Mouse (Mus musculus) heart, embryonic 12.5 days (tissue): ENCODE measurements around the gene Herpud1. TPM values are rescaled to one million over a fixed set of nuclear protein-coding genes. Genes with fewer than 3 reads are reported as not detected.

ENCODE experiments used
- ATAC-seq: fragments of 200-750 bp; cut with Nextera tagmentation; 2 replicates; pipeline ENCODE4 v1.8.0; 2017; ENCODE audit warnings: moderate TSS enrichment, moderate library complexity; ENCODE audit not compliant: insufficient number of reproducible peaks, low FRiP score
- H3K27ac ChIP-seq: fragments of 300-500 bp; sonication (generic); 2 replicates; pipeline ENCODE4 v1.5.1; 2016; ENCODE audit warnings: mild to moderate bottlenecking, moderate library complexity; ENCODE audit not compliant: poor library complexity, severe bottlenecking
- H3K27me3 ChIP-seq: fragments of 300-500 bp; sonication (generic); replicated peaks from 2 replicates; pipeline ENCODE4 v1.6.1; 2016; ENCODE audit warnings: mild to moderate bottlenecking, moderate library complexity
- H3K36me3 ChIP-seq: fragments of 300-500 bp; sonication (generic); 2 replicates; pipeline ENCODE4 v1.6.1; 2016; ENCODE audit warnings: mild to moderate bottlenecking, moderate library complexity
- H3K4me1 ChIP-seq: fragments of 300-500 bp; sonication (generic); replicated peaks from 2 replicates; pipeline ENCODE4 v1.6.1; 2016; ENCODE audit warnings: mild to moderate bottlenecking
- H3K4me2 ChIP-seq: fragments of 300-500 bp; sonication (generic); 2 replicates; pipeline ENCODE4 v1.6.1; 2016; ENCODE audit warnings: mild to moderate bottlenecking, moderate library complexity
- H3K4me3 ChIP-seq: fragments of 300-500 bp; sonication (generic); 2 replicates; pipeline ENCODE4 v1.5.1; 2016; ENCODE audit warnings: mild to moderate bottlenecking
- H3K9ac ChIP-seq: fragments of 300-500 bp; sonication (generic); 2 replicates; pipeline ENCODE4 v1.6.1; 2016; ENCODE audit warnings: mild to moderate bottlenecking, moderate library complexity
- H3K9me3 ChIP-seq: fragments of 300-500 bp; sonication (generic); replicated peaks from 2 replicates; pipeline ENCODE4 v1.6.1; 2016; ENCODE audit warnings: mild to moderate bottlenecking, moderate library complexity
- WGBS: fragments of 180-500 bp; shearing (Covaris S2); methylation state at CpG from one replicate; pipeline ENCODE4 v1.1.7; 2016; 5-methylcytosine and 5-hydroxymethylcytosine counted together
- polyA plus RNA-seq: library from polyadenylated mRNA; unstranded; fragments of >200 nt; fragmentation: Nextera tagmentation; extraction: Ambion mirVana; gene quantifications from 2 replicates; pipeline ENCODE4 v1.2.1, GENCODE M21; 2016

The Herpud1 gene
- polyA plus RNA-seq, 1 experiment from 2014 or later: 73.1 TPM

DNA sequence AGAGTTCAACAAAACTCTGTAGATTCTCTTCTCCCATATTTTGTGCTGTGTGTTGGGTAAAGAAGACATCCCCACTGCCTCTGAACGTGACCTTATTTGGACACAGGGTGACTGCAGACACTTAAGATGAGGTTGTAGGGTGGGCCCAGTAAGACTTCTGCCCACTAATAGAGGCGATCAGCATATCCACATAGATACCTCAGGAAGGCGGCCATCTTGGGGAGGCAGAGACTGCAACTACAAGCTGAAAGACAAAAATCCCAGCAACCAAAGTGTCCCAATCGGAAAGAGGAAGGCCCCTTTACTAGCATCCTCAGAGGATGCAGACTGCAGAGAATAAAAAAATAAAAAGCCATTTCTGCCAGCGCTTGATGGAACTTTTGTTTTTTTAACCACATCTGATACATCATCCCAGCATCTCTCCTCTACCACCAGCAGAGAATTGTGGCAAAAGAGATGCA lies 49.9 kb downstream of the Herpud1 start:
- Histone ChIP-seq H3K4me1 (peaks cover 5% of the 10 kb centered on the region), H3K4me3 (no peak overlapping the region), H3K36me3 (no peaks in the 10 kb centered on the region), H3K27me3 (peaks cover 35% of the 10 kb centered on the region), H3K4me2 (no peak overlapping the region), H3K9me3 (no peaks in the 10 kb centered on the region), H3K9ac (no peak overlapping the region), H3K27ac (no peak overlapping the region)
- no peak for ATAC-seq
- 81% methylated on average over 5 of the region's 5 CpGs for WGBS

DNA sequence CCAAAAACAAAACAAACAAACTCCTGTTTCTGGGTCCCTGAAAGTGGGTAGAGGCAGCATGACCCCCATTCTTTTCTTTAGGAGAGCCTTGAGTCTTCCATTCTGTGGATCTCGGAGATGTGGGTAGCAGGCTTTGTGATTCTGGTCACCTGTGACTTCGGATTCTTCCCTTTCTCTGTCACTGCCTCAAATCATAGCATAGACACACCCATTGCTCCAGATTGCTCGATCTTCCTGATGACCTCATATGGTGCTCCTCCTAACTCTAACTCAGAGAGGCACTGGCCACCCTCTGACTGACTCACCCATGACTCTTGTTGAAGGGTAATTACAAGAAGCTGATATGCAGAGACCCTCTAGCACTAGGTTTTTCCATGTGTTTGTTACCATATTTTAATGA lies 50.7 kb downstream of the Herpud1 start:
- ATAC-seq: no peak

DNA sequence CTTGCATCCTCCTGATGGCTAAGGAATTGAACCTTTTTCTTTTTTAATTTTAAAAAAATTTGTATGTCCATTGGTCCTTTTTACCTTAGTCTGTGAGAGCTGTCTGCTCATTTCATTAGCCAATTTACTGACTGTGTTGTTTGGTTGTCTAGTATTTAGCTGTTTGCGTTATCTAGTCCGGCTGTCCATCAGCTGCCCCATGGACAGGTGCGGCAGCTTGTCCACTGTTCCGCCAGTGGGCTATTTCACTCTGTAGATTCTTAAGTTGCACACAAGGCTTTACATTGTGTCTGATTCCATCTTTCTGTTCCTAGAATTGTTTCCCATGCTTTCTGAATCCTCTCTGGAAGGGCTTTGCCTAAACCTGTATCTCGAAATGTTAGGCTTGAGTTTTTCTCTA lies 52.4 kb downstream of the Herpud1 start:
- Histone ChIP-seq H3K4me1 (peaks cover 4% of the 10 kb centered on the region), H3K36me3 (no peaks in the 10 kb centered on the region), H3K9me3 (no peaks in the 10 kb centered on the region), H3K9ac (no peak overlapping the region), H3K27me3 (peaks cover 27% of the 10 kb centered on the region), H3K4me2 (no peak overlapping the region), H3K27ac (no peak overlapping the region), H3K4me3 (no peak overlapping the region)
- 83% methylated on average over 5 of the region's 5 CpGs for WGBS
- no peak for ATAC-seq

More for the DNA sequence above, 50.7 kb downstream of the Herpud1 start:
- Histone ChIP-seq H3K4me1 (peaks cover 5% of the 10 kb centered on the region), H3K4me2 (no peak overlapping the region), H3K36me3 (no peaks in the 10 kb centered on the region), H3K9ac (no peak overlapping the region), H3K27ac (no peak overlapping the region), H3K4me3 (no peak overlapping the region), H3K9me3 (no peaks in the 10 kb centered on the region), H3K27me3 (peaks cover 32% of the 10 kb centered on the region)
- WGBS: 64% methylated on average over 3 of the region's 3 CpGs

DNA sequence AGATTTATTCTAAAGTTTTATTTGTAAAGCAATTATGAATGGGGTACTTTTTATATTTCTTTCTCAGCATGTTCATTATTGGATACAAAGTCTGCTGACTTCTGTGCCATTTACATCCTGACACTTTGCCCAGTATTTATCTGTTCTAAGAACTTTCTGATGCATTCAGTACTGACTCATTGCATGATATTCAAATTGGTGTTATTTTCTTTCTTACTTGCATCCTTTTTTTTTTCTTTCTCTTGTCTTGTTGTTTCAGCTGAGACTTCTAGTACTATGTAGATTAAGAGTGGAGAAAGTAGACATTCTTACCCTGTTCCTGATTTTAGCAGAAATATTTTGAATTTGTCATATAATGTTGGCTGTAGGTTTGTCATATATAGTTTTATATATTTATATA lies 53.5 kb downstream of the Herpud1 start:
- Histone ChIP-seq H3K36me3 (no peaks in the 10 kb centered on the region), H3K9me3 (no peaks in the 10 kb centered on the region), H3K27me3 (peaks cover 30% of the 10 kb centered on the region; the same call in 1 of the 2 replicates), H3K4me2 (no peak overlapping the region), H3K9ac (no peak overlapping the region), H3K4me1 (no peaks in the 10 kb centered on the region), H3K4me3 (no peak overlapping the region), H3K27ac (no peak overlapping the region)
- no peak for ATAC-seq

DNA sequence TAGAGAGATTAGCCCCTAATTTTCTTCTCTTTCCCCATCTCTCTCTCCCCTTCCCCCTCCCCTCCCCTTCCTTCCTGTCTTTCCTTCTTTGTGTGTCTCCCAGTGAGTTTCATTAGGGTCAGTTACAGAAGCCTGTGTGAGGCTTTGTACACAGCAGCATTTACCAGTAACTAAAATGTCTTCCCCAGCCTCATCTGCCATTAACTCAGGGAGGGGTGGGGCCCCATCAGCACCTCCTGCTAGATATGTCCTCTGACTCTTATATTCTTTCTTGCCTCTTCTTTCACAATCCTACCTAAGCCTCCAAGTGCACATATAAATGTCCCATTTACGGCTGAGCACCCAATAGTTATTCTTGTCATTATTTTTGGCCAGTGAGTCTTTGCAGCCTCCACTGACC lies 54.2 kb downstream of the Herpud1 start:
- no peak overlapping the region for H3K4me3 ChIP-seq
- H3K27ac ChIP-seq: no peak overlapping the region
- 78% methylated on average over 1 of the region's 1 CpGs for WGBS
- H3K4me2 ChIP-seq: no peak overlapping the region
- no peak for ATAC-seq
- no peak overlapping the region for H3K9ac ChIP-seq
- no peaks in the 10 kb centered on the region for H3K4me1 ChIP-seq
- H3K27me3 ChIP-seq: peaks cover 30% of the 10 kb centered on the region; the same call in 1 of the 2 replicates
- H3K36me3 ChIP-seq: no peaks in the 10 kb centered on the region
- no peaks in the 10 kb centered on the region for H3K9me3 ChIP-seq

DNA sequence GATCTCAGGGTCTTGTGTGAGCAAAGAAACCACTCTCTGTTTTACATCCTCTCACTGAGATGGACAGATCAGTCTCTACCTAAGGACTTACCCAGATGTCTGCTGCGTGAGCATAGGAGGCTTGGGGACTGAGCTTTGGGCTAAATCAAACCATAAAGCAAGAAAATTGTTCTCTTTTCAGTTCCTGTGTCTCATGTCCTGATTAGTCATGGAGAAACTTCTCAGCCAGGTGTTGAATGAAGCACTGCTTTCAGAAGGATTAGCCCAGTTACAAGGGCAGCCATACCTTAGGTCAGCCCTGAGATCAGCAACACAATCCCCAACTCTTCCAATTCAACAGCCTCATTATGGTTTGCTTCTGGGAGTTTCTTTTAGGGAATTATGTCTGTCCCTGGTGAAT lies 55.4 kb downstream of the Herpud1 start:
- WGBS: 86% methylated on average over 1 of the region's 1 CpGs
- no peak for ATAC-seq
- peaks cover 26% of the 10 kb centered on the region; the same call in 1 of the 2 replicates for H3K27me3 ChIP-seq
- no peak overlapping the region for H3K4me3 ChIP-seq
- H3K27ac ChIP-seq: no peak overlapping the region
- no peaks in the 10 kb centered on the region for H3K4me1 ChIP-seq
- H3K4me2 ChIP-seq: no peak overlapping the region
- no peaks in the 10 kb centered on the region for H3K9me3 ChIP-seq
- no peaks in the 10 kb centered on the region for H3K36me3 ChIP-seq
- no peak overlapping the region for H3K9ac ChIP-seq

DNA sequence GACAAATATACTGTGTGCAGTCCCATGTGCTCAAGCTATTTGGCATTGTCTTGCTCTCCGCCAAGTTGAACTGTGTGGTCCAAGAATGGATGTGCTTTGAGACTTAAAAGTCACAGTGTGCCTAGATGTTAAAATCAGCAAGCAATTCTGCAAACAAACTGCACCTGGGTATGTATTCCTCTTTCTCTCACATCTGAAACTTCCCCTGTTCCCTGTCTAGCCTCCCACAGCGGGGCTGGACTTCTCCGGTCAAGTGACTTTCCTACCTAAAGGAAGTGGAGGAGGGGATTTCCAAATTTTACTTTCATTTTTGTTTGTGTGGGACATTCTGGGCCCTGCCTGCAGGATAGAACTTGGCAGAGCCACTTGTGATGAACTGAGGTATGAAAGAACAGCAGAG lies 56.9 kb downstream of the Herpud1 start:
- H3K4me2 ChIP-seq: no peak overlapping the region
- no peak for ATAC-seq
- H3K27me3 ChIP-seq: peaks cover 26% of the 10 kb centered on the region; the same call in 1 of the 2 replicates
- H3K27ac ChIP-seq: no peak overlapping the region
- H3K9me3 ChIP-seq: no peaks in the 10 kb centered on the region
- WGBS: 77% methylated on average over 3 of the region's 3 CpGs
- H3K9ac ChIP-seq: no peak overlapping the region
- H3K4me3 ChIP-seq: no peak overlapping the region
- no peaks in the 10 kb centered on the region for H3K4me1 ChIP-seq
- H3K36me3 ChIP-seq: no peaks in the 10 kb centered on the region

DNA sequence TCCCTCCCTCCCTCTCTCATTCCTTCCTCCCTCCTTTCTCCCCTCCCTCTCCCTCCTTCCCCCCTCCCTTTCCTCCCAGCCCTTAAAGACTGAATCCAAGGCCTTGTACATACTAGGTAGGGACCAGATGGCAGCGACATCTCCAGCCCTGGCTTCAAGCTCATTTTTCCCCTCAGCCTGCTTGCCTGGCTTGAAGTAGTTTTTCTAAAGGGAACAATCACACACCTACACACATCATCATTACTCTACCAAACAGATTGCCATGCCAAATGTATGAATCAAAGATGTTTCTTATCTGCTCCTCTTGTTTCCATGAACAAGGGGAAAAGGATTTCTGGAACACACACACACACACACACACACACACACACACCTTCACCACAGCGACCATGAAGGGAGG lies 58.2 kb downstream of the Herpud1 start:
- WGBS: 48% methylated on average over 2 of the region's 2 CpGs

More for the DNA sequence above, 58.2 kb downstream of the Herpud1 start:
- H3K36me3 ChIP-seq: no peaks in the 10 kb centered on the region
- no peak overlapping the region for H3K4me3 ChIP-seq
- H3K27me3 ChIP-seq: peaks cover 26% of the 10 kb centered on the region; the same call in 1 of the 2 replicates
- no peaks in the 10 kb centered on the region for H3K9me3 ChIP-seq
- H3K27ac ChIP-seq: no peak overlapping the region
- H3K9ac ChIP-seq: no peak overlapping the region
- no peak overlapping the region for H3K4me2 ChIP-seq
- no peaks in the 10 kb centered on the region for H3K4me1 ChIP-seq
- no peak for ATAC-seq

Other genes with a start within 250 kb of the Herpud1 start
- not detected in 2 replicates for gene Mt4, start 249.2 kb upstream of the Herpud1 start, polyA plus RNA-seq
- gene Mt3, start 233.8 kb upstream of the Herpud1 start, polyA plus RNA-seq: 24.7 and 25.0 TPM in 2 replicates
- gene Mt2, start 213.8 kb upstream of the Herpud1 start, polyA plus RNA-seq: 23.6 and 39.2 TPM in 2 replicates
- gene Mt1, start 207.4 kb upstream of the Herpud1 start, polyA plus RNA-seq: 129 and 209 TPM in 2 replicates
- 71.6 and 73.6 TPM in 2 replicates for gene Nup93, start 171.9 kb upstream of the Herpud1 start, polyA plus RNA-seq
- 0.10 TPM in 1 of 2 replicates, not detected in the other for gene Slc12a3, start 57.2 kb upstream of the Herpud1 start, polyA plus RNA-seq
- gene Nlrc5, start 47.9 kb downstream of the Herpud1 start, polyA plus RNA-seq: 0.08 and 0.19 TPM in 2 replicates
- gene Cpne2, start 146.6 kb downstream of the Herpud1 start, polyA plus RNA-seq: 7.0 and 7.7 TPM in 2 replicates
- 25.4 and 26.0 TPM in 2 replicates for gene Rspry1, start 215.5 kb downstream of the Herpud1 start, polyA plus RNA-seq
- 44.9 and 48.1 TPM in 2 replicates for gene Fam192a, start 215.6 kb downstream of the Herpud1 start, polyA plus RNA-seq